Mouse (Mus musculus): Measurements from ENCODE around the gene Insl3. TPM values are rescaled to one million over a fixed set of nuclear protein-coding genes. Genes with fewer than 3 reads are reported as not detected.

The Insl3 gene
- polyA plus RNA-seq, 1 experiment from 2014 or later: 1.9 TPM

DNA sequence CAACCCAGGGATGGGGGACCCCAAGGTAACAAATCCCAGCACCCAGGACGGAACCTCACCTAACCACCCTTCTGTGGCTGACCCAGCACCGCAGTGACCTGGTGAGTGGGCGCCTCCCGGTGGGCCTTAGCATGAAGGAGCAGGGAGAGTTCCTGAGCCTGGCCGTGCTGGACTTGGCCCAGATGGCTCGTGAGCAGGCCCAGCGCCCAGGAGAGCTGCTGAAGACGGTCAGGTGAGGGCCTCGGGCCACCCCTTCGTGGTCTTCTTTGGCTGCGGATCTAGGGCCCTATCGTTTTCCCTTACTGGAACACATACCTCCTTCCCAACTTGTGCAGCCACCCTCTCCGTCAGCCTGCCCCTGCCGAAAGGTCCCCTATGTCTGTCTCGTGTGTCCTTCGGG lies 9.9 kb upstream of the Insl3 start:
- Histone ChIP-seq H3K4me2 (replicated peaks; ENCODE audit: low read depth) (peak overlapping the region; percentile 52), H3K4me3 (ENCODE audit: low read depth, low read length) (peak overlapping the region; percentile 22), H3K9me3 (ENCODE audit: control insufficient read depth, low read length) (no peaks in the 10 kb centered on the region), H3K27ac (replicated peaks) (no peak overlapping the region), H3K36me3 (ENCODE audit: control insufficient read depth, insufficient read depth, low read length) (no peaks in the 10 kb centered on the region), H3K4me1 (replicated peaks; ENCODE audit: control insufficient read depth, insufficient read depth) (no peaks in the 10 kb centered on the region), H3K27me3 (ENCODE audit: control insufficient read depth, insufficient read depth, low read length) (no peaks in the 10 kb centered on the region; the same call in 1 of the 2 replicates), H3K9ac (ENCODE audit: low read length) (peak overlapping the region; percentile 38; the same call in 1 of the 2 replicates)
- 45% methylated on average over 16 of the region's 16 CpGs for WGBS
- TF ChIP-seq EP300 (optimal IDR thresholded peaks at IDR 0.05) (no peak), CTCF (IDR thresholded peaks at IDR 0.05; ENCODE audit: low read depth) (peak; percentile 4; the same call in 1 of the 2 replicates)
- no peak for DNase-seq (ENCODE audit: low spot score)
- no peak for ATAC-seq (ENCODE audit: low FRiP score, low TSS enrichment)

- Histone ChIP-seq H3K4me1 (replicated peaks; ENCODE audit: control insufficient read depth, insufficient read depth) (no peaks in the 10 kb centered on the region), H3K36me3 (ENCODE audit: control insufficient read depth, insufficient read depth, low read length) (no peaks in the 10 kb centered on the region), H3K4me2 (replicated peaks; ENCODE audit: low read depth) (peak overlapping the region; percentile 52), H3K27ac (replicated peaks) (no peak overlapping the region), H3K9me3 (ENCODE audit: control insufficient read depth, low read length) (no peaks in the 10 kb centered on the region), H3K4me3 (ENCODE audit: low read depth, low read length) (peak overlapping the region; percentile 22), H3K9ac (ENCODE audit: low read length) (peak overlapping the region; percentile 38; the same call in 1 of the 2 replicates), H3K27me3 (ENCODE audit: control insufficient read depth, insufficient read depth, low read length) (no peaks in the 10 kb centered on the region; the same call in 1 of the 2 replicates)
- ATAC-seq (ENCODE audit: low FRiP score, low TSS enrichment) (no peak), DNase-seq (ENCODE audit: low spot score) (no peak)
- WGBS: 13% methylated on average over 46 of the region's 46 CpGs
- TF ChIP-seq CTCF (IDR thresholded peaks at IDR 0.05; ENCODE audit: low read depth): no peak
- no peak for TF ChIP-seq EP300 (optimal IDR thresholded peaks at IDR 0.05)
These were observed 9.4 kb upstream of the Insl3 start for GRCm38 (mm10) chr8:71679550-71680168.

GRCm38 (mm10) chr8:71680471-71680870 lies 8.5 kb upstream of the Insl3 start:
- no peak for TF ChIP-seq EP300 (optimal IDR thresholded peaks at IDR 0.05)
- TF ChIP-seq CTCF (IDR thresholded peaks at IDR 0.05; ENCODE audit: low read depth): no peak
- no peaks in the 10 kb centered on the region for H3K9me3 ChIP-seq (ENCODE audit: control insufficient read depth, low read length)
- no peak overlapping the region for H3K27ac ChIP-seq (replicated peaks)
- H3K4me1 ChIP-seq (replicated peaks; ENCODE audit: control insufficient read depth, insufficient read depth): no peaks in the 10 kb centered on the region
- no peak overlapping the region for H3K9ac ChIP-seq (ENCODE audit: low read length)
- WGBS: 45% methylated on average over 21 of the region's 21 CpGs
- no peak for ATAC-seq (ENCODE audit: low FRiP score, low TSS enrichment)
- DNase-seq (ENCODE audit: low spot score): no peak
- H3K4me3 ChIP-seq (ENCODE audit: low read depth, low read length): no peak overlapping the region
- peaks cover 4% of the 10 kb centered on the region; the same call in 1 of the 2 replicates for H3K27me3 ChIP-seq (ENCODE audit: control insufficient read depth, insufficient read depth, low read length)
- H3K36me3 ChIP-seq (ENCODE audit: control insufficient read depth, insufficient read depth, low read length): no peaks in the 10 kb centered on the region
- no peak overlapping the region for H3K4me2 ChIP-seq (replicated peaks; ENCODE audit: low read depth)

GRCm38 (mm10) chr8:71681369-71681915 lies 7.6 kb upstream of the Insl3 start:
- Histone ChIP-seq H3K9ac (ENCODE audit: low read length) (no peak overlapping the region), H3K4me2 (replicated peaks; ENCODE audit: low read depth) (no peak overlapping the region), H3K4me3 (ENCODE audit: low read depth, low read length) (no peak overlapping the region), H3K4me1 (replicated peaks; ENCODE audit: control insufficient read depth, insufficient read depth) (peaks cover under 1% of the 10 kb centered on the region; the same call in 1 of the 2 replicates), H3K36me3 (ENCODE audit: control insufficient read depth, insufficient read depth, low read length) (no peaks in the 10 kb centered on the region), H3K27ac (replicated peaks) (no peak overlapping the region), H3K27me3 (ENCODE audit: control insufficient read depth, insufficient read depth, low read length) (peaks cover 7% of the 10 kb centered on the region; the same call in 1 of the 2 replicates), H3K9me3 (ENCODE audit: control insufficient read depth, low read length) (no peaks in the 10 kb centered on the region)
- WGBS: 33% methylated on average over 17 of the region's 18 CpGs
- ATAC-seq (ENCODE audit: low FRiP score, low TSS enrichment): no peak
- no peak for DNase-seq (ENCODE audit: low spot score)
- TF ChIP-seq EP300 (optimal IDR thresholded peaks at IDR 0.05): no peak
- TF ChIP-seq CTCF (IDR thresholded peaks at IDR 0.05; ENCODE audit: low read depth): no peak

- ATAC-seq (ENCODE audit: low FRiP score, low TSS enrichment): no peak
- H3K27me3 ChIP-seq (ENCODE audit: control insufficient read depth, insufficient read depth, low read length): peaks cover 10% of the 10 kb centered on the region; the same call in 1 of the 2 replicates
- WGBS: 80% methylated on average over 12 of the region's 12 CpGs
- H3K4me3 ChIP-seq (ENCODE audit: low read depth, low read length): no peak overlapping the region
- DNase-seq (ENCODE audit: low spot score): no peak
- H3K4me1 ChIP-seq (replicated peaks; ENCODE audit: control insufficient read depth, insufficient read depth): peaks cover 2% of the 10 kb centered on the region; the same call in 1 of the 2 replicates
- H3K9me3 ChIP-seq (ENCODE audit: control insufficient read depth, low read length): no peaks in the 10 kb centered on the region
- no peaks in the 10 kb centered on the region for H3K36me3 ChIP-seq (ENCODE audit: control insufficient read depth, insufficient read depth, low read length)
- H3K4me2 ChIP-seq (replicated peaks; ENCODE audit: low read depth): no peak overlapping the region
- H3K9ac ChIP-seq (ENCODE audit: low read length): no peak overlapping the region
- TF ChIP-seq CTCF (IDR thresholded peaks at IDR 0.05; ENCODE audit: low read depth) (no peak), EP300 (optimal IDR thresholded peaks at IDR 0.05) (no peak)
- H3K27ac ChIP-seq (replicated peaks): no peak overlapping the region
These were observed 6.2 kb upstream of the Insl3 start for GRCm38 (mm10) chr8:71682832-71683231.

DNA sequence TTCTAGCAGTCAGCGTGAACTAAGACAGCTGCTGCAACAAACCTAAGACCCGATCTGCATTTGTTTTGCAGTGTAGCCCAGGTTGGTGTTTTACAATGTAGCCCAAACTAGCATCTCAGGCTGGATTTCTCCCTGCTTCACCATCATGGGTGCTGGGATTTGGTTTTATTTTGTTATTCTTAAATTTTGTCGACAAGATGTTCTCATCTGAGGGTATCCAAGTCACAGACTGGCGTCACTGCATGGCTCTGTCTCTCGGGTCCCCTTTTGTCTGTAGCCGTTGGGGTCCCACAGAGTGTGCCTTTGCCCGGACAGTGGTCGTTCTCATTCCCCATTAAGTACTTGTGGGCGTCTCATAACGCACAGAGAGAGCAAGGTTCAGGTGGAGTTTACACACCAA lies 4.3 kb upstream of the Insl3 start:
- 36% methylated on average over 10 of the region's 10 CpGs for WGBS
- ATAC-seq (ENCODE audit: low FRiP score, low TSS enrichment) (no peak), DNase-seq (ENCODE audit: low spot score) (no peak)
- Histone ChIP-seq H3K27ac (replicated peaks) (no peak overlapping the region), H3K9me3 (ENCODE audit: control insufficient read depth, low read length) (no peaks in the 10 kb centered on the region), H3K9ac (ENCODE audit: low read length) (no peak overlapping the region), H3K36me3 (ENCODE audit: control insufficient read depth, insufficient read depth, low read length) (no peaks in the 10 kb centered on the region), H3K27me3 (ENCODE audit: control insufficient read depth, insufficient read depth, low read length) (peaks cover 18% of the 10 kb centered on the region; the same call in 1 of the 2 replicates), H3K4me1 (replicated peaks; ENCODE audit: control insufficient read depth, insufficient read depth) (peaks cover 2% of the 10 kb centered on the region; the same call in 1 of the 2 replicates), H3K4me2 (replicated peaks; ENCODE audit: low read depth) (no peak overlapping the region), H3K4me3 (ENCODE audit: low read depth, low read length) (no peak overlapping the region)
- TF ChIP-seq CTCF (IDR thresholded peaks at IDR 0.05; ENCODE audit: low read depth) (no peak), EP300 (optimal IDR thresholded peaks at IDR 0.05) (no peak)

Data from stomach, postnatal 0 days (tissue).